Mouse (Mus musculus) embryo, embryonic 11 days (tissue): ENCODE data around the gene Sh3d19.
A peak's percentile ranks its signal among the peaks of the same experiment; 100 is the strongest.
"Not testable (repeated sequence)": the region's sequence is repeated elsewhere in the genome, so short reads cannot be mapped to it uniquely, and the experiment has no call there.

ENCODE experiments used
- DNase-seq: peaks from one replicate; pipeline ENCODE4 v3.0.0-alpha.2; 2015

Sh3d19 gene

GRCm38 (mm10) chr3:85981761-85982160 lies 10.9 kb downstream of the Sh3d19 start:
- DNase-seq = not testable (repeated sequence)

- no peak for DNase-seq
Observed at GRCm38 (mm10) chr3:85984537-85984936, 13.6 kb downstream of the Sh3d19 start.

GRCm38 (mm10) chr3:85987225-85987624 lies 16.3 kb downstream of the Sh3d19 start:
- no peak for DNase-seq

GRCm38 (mm10) chr3:85991140-85991801 lies 20.4 kb downstream of the Sh3d19 start:
- DNase-seq = no peak

GRCm38 (mm10) chr3:85991802-85992156 lies 20.9 kb downstream of the Sh3d19 start:
- DNase-seq = no peak

GRCm38 (mm10) chr3:85993744-85994143 lies 22.8 kb downstream of the Sh3d19 start:
- no peak for DNase-seq

GRCm38 (mm10) chr3:85994645-85995044 lies 23.7 kb downstream of the Sh3d19 start:
- DNase-seq = no peak

GRCm38 (mm10) chr3:86001271-86001670 lies 30.4 kb downstream of the Sh3d19 start:
- no peak for DNase-seq

GRCm38 (mm10) chr3:86002423-86002822 lies 31.5 kb downstream of the Sh3d19 start, which contains the start of gene Prss48:
Gene Prss48, minus strand, starts transcription at chr3:86002491.
- no peak for DNase-seq

- DNase-seq = no peak
Observed at GRCm38 (mm10) chr3:86002940-86003339, 32.0 kb downstream of the Sh3d19 start.

GRCm38 (mm10) chr3:86004751-86005150 lies 33.8 kb downstream of the Sh3d19 start:
- no peak for DNase-seq

- peak; percentile 46 for DNase-seq
Observed at GRCm38 (mm10) chr3:86010618-86011017, 39.7 kb downstream of the Sh3d19 start.

- no peak for DNase-seq
Observed at GRCm38 (mm10) chr3:86011373-86011772, 40.5 kb downstream of the Sh3d19 start.

GRCm38 (mm10) chr3:86011833-86012232 lies 40.9 kb downstream of the Sh3d19 start:
- no peak for DNase-seq

GRCm38 (mm10) chr3:86013837-86014236 lies 42.9 kb downstream of the Sh3d19 start:
- DNase-seq = no peak

GRCm38 (mm10) chr3:86016965-86017364 lies 46.1 kb downstream of the Sh3d19 start:
- DNase-seq = no peak

GRCm38 (mm10) chr3:86017484-86017883 lies 46.6 kb downstream of the Sh3d19 start:
- DNase-seq = no peak

GRCm38 (mm10) chr3:86020921-86021650 lies 50.2 kb downstream of the Sh3d19 start:
- DNase-seq = no peak

GRCm38 (mm10) chr3:86021651-86022050 lies 50.7 kb downstream of the Sh3d19 start:
- DNase-seq = no peak

- no peak for DNase-seq
Observed at GRCm38 (mm10) chr3:86024065-86024795, 53.3 kb downstream of the Sh3d19 start.

- no peak for DNase-seq
Observed at GRCm38 (mm10) chr3:86025341-86026137, 54.6 kb downstream of the Sh3d19 start.

GRCm38 (mm10) chr3:86028658-86029375 lies 57.9 kb downstream of the Sh3d19 start:
- no peak for DNase-seq
